ENCODE assay signal across 16 mouse cellular contexts in genomic region chr11:83491488-83491887, GRCm38 (mm10). TPM values are rescaled to one million over a fixed set of nuclear protein-coding genes. Genes with fewer than 3 reads are reported as not detected.
DNase-seq lines count a peak whose midpoint lies in the region; ATAC-seq and TF ChIP-seq lines count a peak whose summit lies in the region.
"Had no signal": no experiment of that assay in that cellular context is flagged by ENCODE, and none has a peak within 500 bp of the region (broad histone marks: within the 10 kb centered on the region; RNA-seq: fewer than 3 reads in every experiment).

No protein-coding gene starts in this region.

- no peak overlapping the region for H3K27ac ChIP-seq in forebrain, embryonic 14.5 days (ENCODE audit: low read depth, low read length)
- H3K27ac ChIP-seq in forebrain, embryonic 11.5 days (ENCODE audit: low read depth, low read length), result no peak overlapping the region
- no peak overlapping the region for H3K27ac ChIP-seq in liver, embryonic 14.5 days
- H3K27ac ChIP-seq in liver, embryonic 12.5 days, result no peak overlapping the region
- H3K27ac ChIP-seq: embryonic facial prominence, embryonic 10.5 days; hindbrain, embryonic 10.5 days; limb, embryonic 12.5 days; midbrain, embryonic 12.5 days had no signal

- no peak overlapping the region for H3K4me3 ChIP-seq in forebrain, embryonic 14.5 days (ENCODE audit: low read depth, low read length)
- no peak overlapping the region for H3K4me3 ChIP-seq in forebrain, embryonic 11.5 days (ENCODE audit: low read depth, low read length)
- H3K4me3 ChIP-seq in liver, embryonic 14.5 days (ENCODE audit: insufficient read depth in 1 of 2, low read depth in 2 of 2, low read length in 2 of 2), result no peak overlapping the region
- H3K4me3 ChIP-seq in liver, embryonic 12.5 days, result no peak overlapping the region
- H3K4me3 ChIP-seq: embryonic facial prominence, embryonic 10.5 days; hindbrain, embryonic 10.5 days; limb, embryonic 12.5 days; midbrain, embryonic 12.5 days had no signal

- H3K27me3 ChIP-seq in forebrain, embryonic 14.5 days (replicated peaks; ENCODE audit: control insufficient read depth, insufficient read depth, low read length), result no peaks in the 10 kb centered on the region
- H3K27me3 ChIP-seq in forebrain, embryonic 11.5 days (ENCODE audit: control insufficient read depth, insufficient read depth, low read length), result no peaks in the 10 kb centered on the region
- no peaks in the 10 kb centered on the region for H3K27me3 ChIP-seq in liver, embryonic 14.5 days (ENCODE audit: control insufficient read depth, insufficient read depth, low read length)
- no peaks in the 10 kb centered on the region for H3K27me3 ChIP-seq in liver, embryonic 12.5 days (replicated peaks)
- H3K27me3 ChIP-seq: limb, embryonic 12.5 days; midbrain, embryonic 12.5 days had no signal

- TF ChIP-seq CTCF in liver, embryonic 14.5 days (IDR thresholded peaks at IDR 0.05; ENCODE audit: low read depth), result peak; percentile 22; the same call in 1 of the 2 replicates

- 0 out of 2 replicates have a peak, but pooled peaks cover 3% of the 10 kb centered on the region for H3K4me1 ChIP-seq in forebrain, embryonic 14.5 days (ENCODE audit: control insufficient read depth, insufficient read depth, low read length)
- peaks cover 4% of the 10 kb centered on the region; the same call in 1 of the 2 replicates for H3K4me1 ChIP-seq in forebrain, embryonic 11.5 days (replicated peaks; ENCODE audit: control insufficient read depth, insufficient read depth, low read length)
- H3K4me1 ChIP-seq in liver, embryonic 14.5 days (replicated peaks; ENCODE audit: control insufficient read depth in 2 of 2, insufficient read depth in 2 of 2, low read length in 1 of 2), result no peaks in the 10 kb centered on the region
- H3K4me1 ChIP-seq in liver, embryonic 12.5 days, result no peaks in the 10 kb centered on the region
- H3K4me1 ChIP-seq: embryonic facial prominence, embryonic 10.5 days; limb, embryonic 12.5 days had no signal

- ATAC-seq in forebrain, embryonic 14.5 days, result no peak
- ATAC-seq in forebrain, embryonic 11.5 days (replicated peaks; ENCODE audit: low FRiP score), result no peak
- no peak for ATAC-seq in liver, embryonic 14.5 days (ENCODE audit: insufficient read depth)
- ATAC-seq in liver, embryonic 12.5 days, result no peak
- ATAC-seq in frontal cortex, adult (ENCODE audit: low TSS enrichment), result no peak

- peaks cover 28% of the 10 kb centered on the region for H3K36me3 ChIP-seq in forebrain, embryonic 14.5 days (ENCODE audit: control insufficient read depth, insufficient read depth, low read length)
- peaks cover 4% of the 10 kb centered on the region for H3K36me3 ChIP-seq in forebrain, embryonic 11.5 days (ENCODE audit: control insufficient read depth, insufficient read depth, low read length)
- peaks cover 32% of the 10 kb centered on the region for H3K36me3 ChIP-seq in liver, embryonic 14.5 days (replicated peaks; ENCODE audit: control insufficient read depth, insufficient read depth, low read depth)
- H3K36me3 ChIP-seq in liver, embryonic 12.5 days, result peaks cover 68% of the 10 kb centered on the region

- TF ChIP-seq EP300 in liver, embryonic 14.5 days (IDR thresholded peaks at IDR 0.05; ENCODE audit: low read depth), result no peak

- DNase-seq in forebrain, embryonic 14.5 days (ENCODE audit: low spot score), result peak; percentile 3
- DNase-seq in forebrain, embryonic 11.5 days (ENCODE audit: low spot score), result no peak
- DNase-seq in liver, embryonic 14.5 days (ENCODE audit: low read depth in 3 of 3, low spot score in 3 of 3), result no peak
- DNase-seq in B cell, adult 2 months, result peak; percentile 21 to 25
- DNase-seq in adipocyte (ENCODE audit: low spot score), result peak; percentile 34
- no peak for DNase-seq in Muller cell, postnatal 12 days (ENCODE audit: inconsistent ontology term)
- DNase-seq: cerebellum, adult 11-12 months; kidney, adult 18-20 months had no signal

- no peak overlapping the region for H3K4me2 ChIP-seq in forebrain, embryonic 14.5 days (ENCODE audit: low read length)
- no peak overlapping the region for H3K4me2 ChIP-seq in forebrain, embryonic 11.5 days (ENCODE audit: low read depth, low read length, severe bottlenecking)
- no peak overlapping the region for H3K4me2 ChIP-seq in liver, embryonic 14.5 days (ENCODE audit: low read depth)
- H3K4me2 ChIP-seq in liver, embryonic 12.5 days, result no peak overlapping the region
- H3K4me2 ChIP-seq: heart, embryonic 11.5 days; limb, embryonic 12.5 days; midbrain, embryonic 12.5 days had no signal

- H3K9ac ChIP-seq in forebrain, embryonic 14.5 days (ENCODE audit: low read length), result no peak overlapping the region
- H3K9ac ChIP-seq in forebrain, embryonic 11.5 days (ENCODE audit: low read length), result no peak overlapping the region
- no peak overlapping the region for H3K9ac ChIP-seq in liver, embryonic 14.5 days (replicated peaks)
- no peak overlapping the region for H3K9ac ChIP-seq in liver, embryonic 12.5 days
- H3K9ac ChIP-seq: limb, embryonic 12.5 days; midbrain, embryonic 12.5 days had no signal

- H3K9me3 ChIP-seq in forebrain, embryonic 14.5 days (replicated peaks; ENCODE audit: control insufficient read depth, low read length), result no peaks in the 10 kb centered on the region
- no peaks in the 10 kb centered on the region for H3K9me3 ChIP-seq in forebrain, embryonic 11.5 days (ENCODE audit: control insufficient read depth, low read length)
- H3K9me3 ChIP-seq in liver, embryonic 14.5 days (ENCODE audit: control insufficient read depth, low read length), result no peaks in the 10 kb centered on the region
- no peaks in the 10 kb centered on the region for H3K9me3 ChIP-seq in liver, embryonic 12.5 days (replicated peaks)
- H3K9me3 ChIP-seq: embryonic facial prominence, embryonic 10.5 days; hindbrain, embryonic 10.5 days; limb, embryonic 12.5 days; midbrain, embryonic 12.5 days had no signal

- 96% methylated on average over 4 of the region's 4 CpGs for WGBS in forebrain, embryonic 14.5 days
- 90% methylated on average over 4 of the region's 4 CpGs for WGBS in forebrain, embryonic 11.5 days
- WGBS in liver, embryonic 14.5 days (ENCODE audit: insufficient replicate concordance), result 73% methylated on average over 4 of the region's 4 CpGs
- WGBS in liver, embryonic 12.5 days (ENCODE audit: insufficient replicate concordance), result 69% methylated on average over 4 of the region's 4 CpGs

RNA-seq across cellular contexts. Expression of gene Taf15, which starts 18.6 kb away (rescaled TPM):
- 8.1 and 10.2 TPM in 2 replicates for polyA plus RNA-seq in forebrain, embryonic 14.5 days (2014; fragmentation: Nextera tagmentation; extraction: Ambion mirVana)
- polyA plus RNA-seq in forebrain, embryonic 11.5 days (2014; fragmentation: Nextera tagmentation; extraction: Ambion mirVana), result 13.8 and 14.9 TPM in 2 replicates
- polyA plus RNA-seq in liver, embryonic 14.5 days (2012; rRNA removed), result 18.4 and 43.1 TPM in 2 replicates
- polyA plus RNA-seq in liver, embryonic 14.5 days (2014; fragmentation: Nextera tagmentation; extraction: Ambion mirVana), result 1.9 and 2.2 TPM in 2 replicates
- polyA plus RNA-seq in liver, embryonic 12.5 days (2016; fragmentation: Nextera tagmentation; extraction: Ambion mirVana), result 5.7 and 6.1 TPM in 2 replicates

RNA-seq across cellular contexts. Expression of gene Mmp28, which starts 28.6 kb away (rescaled TPM):
- 1.8 and 2.2 TPM in 2 replicates for polyA plus RNA-seq in forebrain, embryonic 14.5 days (2014; fragmentation: Nextera tagmentation; extraction: Ambion mirVana)
- 1.9 and 2.1 TPM in 2 replicates for polyA plus RNA-seq in forebrain, embryonic 11.5 days (2014; fragmentation: Nextera tagmentation; extraction: Ambion mirVana)
- polyA plus RNA-seq in liver, embryonic 14.5 days (2012; rRNA removed), result 0.31 and 0.34 TPM in 2 replicates
- polyA plus RNA-seq in liver, embryonic 14.5 days (2014; fragmentation: Nextera tagmentation; extraction: Ambion mirVana), result 0.10 and 0.24 TPM in 2 replicates
- 0.24 and 0.31 TPM in 2 replicates for polyA plus RNA-seq in liver, embryonic 12.5 days (2016; fragmentation: Nextera tagmentation; extraction: Ambion mirVana)

RNA-seq across cellular contexts. Expression of gene Heatr9, which starts 30.5 kb away (rescaled TPM):
- polyA plus RNA-seq in forebrain, embryonic 14.5 days (2014; fragmentation: Nextera tagmentation; extraction: Ambion mirVana), result not detected in 2 replicates
- polyA plus RNA-seq in forebrain, embryonic 11.5 days (2014; fragmentation: Nextera tagmentation; extraction: Ambion mirVana), result not detected in 2 replicates
- not detected in 2 replicates for polyA plus RNA-seq in liver, embryonic 14.5 days (2012; rRNA removed)
- not detected in 2 replicates for polyA plus RNA-seq in liver, embryonic 14.5 days (2014; fragmentation: Nextera tagmentation; extraction: Ambion mirVana)
- polyA plus RNA-seq in liver, embryonic 12.5 days (2016; fragmentation: Nextera tagmentation; extraction: Ambion mirVana), result not detected in 2 replicates
- polyA plus RNA-seq: embryonic facial prominence, embryonic 10.5 days; heart, embryonic 11.5 days; limb, embryonic 12.5 days; lung, embryonic 16.5 days; midbrain, embryonic 12.5 days had no signal

RNA-seq across cellular contexts. Expression of gene Ccl5, which starts 38.8 kb away (rescaled TPM):
- 0.33 and 0.46 TPM in 2 replicates for polyA plus RNA-seq in forebrain, embryonic 14.5 days (2014; fragmentation: Nextera tagmentation; extraction: Ambion mirVana)
- not detected in 2 replicates for polyA plus RNA-seq in forebrain, embryonic 11.5 days (2014; fragmentation: Nextera tagmentation; extraction: Ambion mirVana)
- 0.39 and 0.42 TPM in 2 replicates for polyA plus RNA-seq in liver, embryonic 14.5 days (2012; rRNA removed)
- polyA plus RNA-seq in liver, embryonic 14.5 days (2014; fragmentation: Nextera tagmentation; extraction: Ambion mirVana), result 0.77 and 0.95 TPM in 2 replicates
- polyA plus RNA-seq in liver, embryonic 12.5 days (2016; fragmentation: Nextera tagmentation; extraction: Ambion mirVana), result 0.33 TPM in 1 of 2 replicates, not detected in the other
- polyA plus RNA-seq: embryonic facial prominence, embryonic 10.5 days; heart, embryonic 11.5 days; hindbrain, embryonic 10.5 days; limb, embryonic 12.5 days; midbrain, embryonic 12.5 days had no signal

RNA-seq across cellular contexts. Expression of gene 1700020L24Rik, which starts 54.0 kb away (rescaled TPM):
- polyA plus RNA-seq in forebrain, embryonic 14.5 days (2014; fragmentation: Nextera tagmentation; extraction: Ambion mirVana), result 0.36 TPM in 1 of 2 replicates, not detected in the other
- polyA plus RNA-seq in forebrain, embryonic 11.5 days (2014; fragmentation: Nextera tagmentation; extraction: Ambion mirVana), result 0.29 and 0.68 TPM in 2 replicates
- 2.1 and 2.8 TPM in 2 replicates for polyA plus RNA-seq in liver, embryonic 14.5 days (2012; rRNA removed)
- polyA plus RNA-seq in liver, embryonic 14.5 days (2014; fragmentation: Nextera tagmentation; extraction: Ambion mirVana), result 1.6 and 1.9 TPM in 2 replicates
- 0.22 and 0.70 TPM in 2 replicates for polyA plus RNA-seq in liver, embryonic 12.5 days (2016; fragmentation: Nextera tagmentation; extraction: Ambion mirVana)
- polyA plus RNA-seq: embryonic facial prominence, embryonic 10.5 days; lung, embryonic 16.5 days had no signal

Comparison
In these comparisons a context has a peak if more than half of its experiments do, and no peak if none do; other contexts are left out.
1. DNase-seq: peak in forebrain, embryonic 14.5 days (single experiment), B cell, adult 2 months (2 of 2) and adipocyte (single experiment); none in forebrain, embryonic 11.5 days (single experiment), liver, embryonic 14.5 days (0 of 3) and Muller cell, postnatal 12 days (single experiment).